In the genomic region with DNA sequence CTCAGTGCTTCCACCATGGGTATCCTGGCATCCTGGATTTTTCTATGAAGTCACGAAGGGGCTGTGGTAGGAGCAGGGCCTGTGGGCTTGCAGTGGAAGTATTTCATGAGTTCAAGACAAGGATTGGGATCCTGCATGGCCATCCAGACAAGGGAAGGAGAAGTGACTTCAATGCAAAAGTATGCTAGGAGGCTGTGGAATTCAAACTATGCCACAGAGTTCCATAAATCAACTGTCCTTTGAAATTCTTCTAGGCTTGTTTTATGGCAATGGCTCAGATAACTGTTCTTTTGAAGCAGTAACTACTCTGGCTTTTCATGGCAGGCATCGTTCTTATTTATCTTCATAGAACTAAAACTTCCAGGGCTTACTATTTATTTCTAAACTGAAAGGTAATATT, we compare ENCODE assay signal across 19 mouse cellular contexts.
A peak's percentile ranks its signal among the peaks of the same experiment; 100 is the strongest.
DNase-seq lines count a peak whose midpoint lies in the region; ATAC-seq and TF ChIP-seq lines count a peak whose summit lies in the region.
"Had no signal": no experiment of that assay in that cellular context is flagged by ENCODE, and none has a peak within 500 bp of the region (broad histone marks: within the 10 kb centered on the region; RNA-seq: fewer than 3 reads in every experiment).

No protein-coding gene starts in this region.

- no peak for TF ChIP-seq CTCF in kidney, postnatal 0 days (IDR thresholded peaks at IDR 0.05; ENCODE audit: low read depth)
- no peak for TF ChIP-seq CTCF in cerebellum, adult 2 months (IDR thresholded peaks at IDR 0.05; ENCODE audit: borderline replicate concordance, insufficient read depth, low read depth, low read length)
- TF ChIP-seq CTCF in left cerebral cortex, adult 2 months (IDR thresholded peaks at IDR 0.05) = no peak

- H3K27ac ChIP-seq in kidney, postnatal 0 days = no peak overlapping the region
- H3K27ac ChIP-seq in cerebellum, adult 2 months (ENCODE audit: insufficient read depth, low read length) = no peak overlapping the region
- H3K27ac ChIP-seq in left cerebral cortex, adult 2 months = no peak overlapping the region
- H3K27ac ChIP-seq: embryonic facial prominence, embryonic 13.5 days; gastrocnemius, adult 2 months; heart, embryonic 10.5 days; hindbrain, embryonic 10.5 days had no signal

- H3K36me3 ChIP-seq in kidney, postnatal 0 days (ENCODE audit: insufficient read depth, low read length) = no peaks in the 10 kb centered on the region
- H3K36me3 ChIP-seq: embryonic facial prominence, embryonic 13.5 days; heart, embryonic 10.5 days; hindbrain, embryonic 10.5 days had no signal

- H3K9ac ChIP-seq in kidney, postnatal 0 days (ENCODE audit: low read depth, low read length) = no peak overlapping the region
- H3K9ac ChIP-seq: embryonic facial prominence, embryonic 13.5 days had no signal

- DNase-seq in kidney, postnatal 0 days (ENCODE audit: low spot score) = peak; percentile 54
- DNase-seq in kidney, postnatal 14 days = no peak
- peak; percentile 86 for DNase-seq in Muller cell, postnatal 12 days (ENCODE audit: inconsistent ontology term)
- peak; percentile 39 for DNase-seq in embryo, embryonic 11 days
- DNase-seq in yolk sac, embryonic 10.5 days (ENCODE audit: low spot score) = peak; percentile 11
- no peak for DNase-seq in cerebellum, adult 2 months
- no peak for DNase-seq in left cerebral cortex, adult 2 months (ENCODE audit: extremely low spot score in 1 of 2, low spot score in 2 of 2)
- DNase-seq: adrenal gland, postnatal 36 days; cerebellum, adult 18-20 months; cerebellum, postnatal 36 days; gastrocnemius, adult 2 months; layer of hippocampus, postnatal 36 days; left cerebral cortex, postnatal 4 days; lung, adult 18-20 months; thymus, postnatal 25 days had no signal

- H3K4me2 ChIP-seq in kidney, postnatal 0 days (ENCODE audit: low read length) = no peak overlapping the region
- H3K4me2 ChIP-seq: embryonic facial prominence, embryonic 13.5 days; liver, embryonic 11.5 days had no signal

- intact Hi-C loops in left cerebral cortex, adult 2 months (cut with DNase I) = loop anchor here (1.0 kb wide), 1 partner anchor 769 kb away; no protein-coding TSS in a partner anchor

- no peaks in the 10 kb centered on the region for H3K9me3 ChIP-seq in kidney, postnatal 0 days (replicated peaks; ENCODE audit: low read length)
- H3K9me3 ChIP-seq: embryonic facial prominence, embryonic 13.5 days; heart, embryonic 10.5 days; hindbrain, embryonic 10.5 days had no signal

- no peaks in the 10 kb centered on the region for H3K4me1 ChIP-seq in kidney, postnatal 0 days (replicated peaks; ENCODE audit: insufficient read depth, low read length)
- no peaks in the 10 kb centered on the region for H3K4me1 ChIP-seq in cerebellum, adult 2 months (ENCODE audit: control insufficient read depth, insufficient read depth, low read length)
- H3K4me1 ChIP-seq: heart, embryonic 10.5 days had no signal

- no peaks in the 10 kb centered on the region for H3K27me3 ChIP-seq in kidney, postnatal 0 days (ENCODE audit: insufficient read depth, low read length)
- H3K27me3 ChIP-seq in cerebellum, adult 2 months (ENCODE audit: control insufficient read depth, insufficient read depth, low read length) = no peaks in the 10 kb centered on the region
- H3K27me3 ChIP-seq: embryonic facial prominence, embryonic 13.5 days had no signal

- no peak for ATAC-seq in kidney, postnatal 0 days (replicated peaks; ENCODE audit: low FRiP score, low read depth)

- no peak overlapping the region for H3K4me3 ChIP-seq in kidney, postnatal 0 days (replicated peaks; ENCODE audit: low read depth, low read length)
- no peak overlapping the region for H3K4me3 ChIP-seq in cerebellum, adult 2 months (replicated peaks; ENCODE audit: insufficient read depth, low read depth, low read length)
- no peak overlapping the region for H3K4me3 ChIP-seq in left cerebral cortex, adult 2 months
- H3K4me3 ChIP-seq: embryonic facial prominence, embryonic 13.5 days; gastrocnemius, adult 2 months; heart, embryonic 10.5 days; hindbrain, embryonic 10.5 days had no signal

- WGBS in kidney, postnatal 0 days = 28% methylated on average over 2 of the region's 2 CpGs
- 73% methylated on average over 2 of the region's 2 CpGs for WGBS in cerebellum, adult 2 months

- no peak for TF ChIP-seq POLR2A in cerebellum, adult 2 months (IDR thresholded peaks at IDR 0.05; ENCODE audit: borderline replicate concordance, insufficient read depth, low read length)

Comparison
In these comparisons a context has a peak if more than half of its experiments do, and no peak if none do; other contexts are left out.
1. DNase-seq: peak in kidney, postnatal 0 days (single experiment), Muller cell, postnatal 12 days (single experiment), embryo, embryonic 11 days (single experiment) and yolk sac, embryonic 10.5 days (single experiment); none in kidney, postnatal 14 days (single experiment), cerebellum, adult 2 months (0 of 2) and left cerebral cortex, adult 2 months (0 of 2).